Mouse (Mus musculus) forebrain, embryonic 16.5 days (tissue): ENCODE measurements around the gene Rprml. TPM values are rescaled to one million over a fixed set of nuclear protein-coding genes. Genes with fewer than 3 reads are reported as not detected.
A peak's percentile ranks its signal among the peaks of the same experiment; 100 is the strongest.

ENCODE experiments used
- ATAC-seq: fragments of 200-750 bp; cut with Nextera tagmentation; 2 replicates; pipeline ENCODE4 v1.8.0; 2017; ENCODE audit warnings: mild to moderate bottlenecking, moderate library complexity
- H3K27ac ChIP-seq: fragments of 300-500 bp; sonication (generic); 2 replicates; pipeline ENCODE4 v1.5.1; 2014; ENCODE audit warnings: low read length, control low read depth
- H3K27me3 ChIP-seq: fragments of 300-500 bp; sonication (generic); replicated peaks from 2 replicates; pipeline ENCODE4 v1.6.1; 2014; ENCODE audit warnings: low read length; ENCODE audit not compliant: control insufficient read depth, insufficient read depth
- H3K36me3 ChIP-seq: fragments of 300-500 bp; sonication (generic); 2 replicates; pipeline ENCODE4 v1.6.1; 2014; ENCODE audit not compliant: control insufficient read depth, insufficient read depth
- H3K4me1 ChIP-seq: fragments of 300-500 bp; sonication (generic); replicated peaks from 2 replicates; pipeline ENCODE4 v1.6.1; 2014; ENCODE audit warnings: low read length; ENCODE audit not compliant: control insufficient read depth, insufficient read depth
- H3K4me2 ChIP-seq: fragments of 300-500 bp; sonication (generic); 2 replicates; pipeline ENCODE4 v1.6.1; 2014; ENCODE audit warnings: mild to moderate bottlenecking, low read length, control low read depth
- H3K4me3 ChIP-seq: fragments of 300-500 bp; sonication (generic); replicated peaks from 2 replicates; pipeline ENCODE4 v1.5.1; 2014; ENCODE audit warnings: mild to moderate bottlenecking, low read length, control low read depth
- H3K9ac ChIP-seq: fragments of 300-500 bp; sonication (generic); replicated peaks from 2 replicates; pipeline ENCODE4 v1.6.1; 2014; ENCODE audit warnings: low read depth, low read length, control low read depth
- H3K9me3 ChIP-seq: fragments of 300-500 bp; sonication (generic); 2 replicates; pipeline ENCODE4 v1.6.1; 2016; ENCODE audit warnings: low read length; ENCODE audit not compliant: control insufficient read depth
- whole genome bisulfite sequencing: fragments of 180-500 bp; shearing (Covaris S2); extraction: QIAGEN DNeasy Blood & Tissue Kit; methylation state at CpG from one replicate; pipeline ENCODE4 v1.1.7; 2014; 5-methylcytosine and 5-hydroxymethylcytosine counted together
- polyA plus RNA-seq: library from polyadenylated mRNA; unstranded; fragments of >200 nt; fragmentation: Nextera tagmentation; extraction: Ambion mirVana; gene quantifications from 2 replicates; pipeline ENCODE4 v1.2.1, GENCODE M21; 2015

Rprml gene
- polyA plus RNA-seq, 1 experiment from 2014 or later: 16.3 TPM

- Histone ChIP-seq H3K4me1 (peaks cover 5% of the 10 kb centered on the region), H3K27me3 (no peaks in the 10 kb centered on the region), H3K4me2 (peak within 1 kb of the TSS; percentile 69), H3K27ac (peak within 1 kb of the TSS; percentile 98), H3K4me3 (peak within 1 kb of the TSS; percentile 72), H3K9ac (peak within 1 kb of the TSS; percentile 78), H3K9me3 (no peaks in the 10 kb centered on the region), H3K36me3 (no peaks in the 10 kb centered on the region)
- WGBS: under 1% methylated on average over 56 of the region's 57 CpGs
- peak; percentile 97 for ATAC-seq
Measured at GRCm38 (mm10) chr11:103697565-103698176, 48.3 kb downstream of the Rprml start, which contains the start of gene Gosr2. TSS of gene Gosr2 (minus strand) at chr11:103697898.

GRCm38 (mm10) chr11:103698226-103698625 is 48.9 kb downstream of the Rprml start:
- peaks cover 5% of the 10 kb centered on the region for H3K4me1 ChIP-seq
- peak overlapping the region; percentile 72 for H3K4me3 ChIP-seq
- no peak; the same call in 1 of the 2 replicates for ATAC-seq
- no peaks in the 10 kb centered on the region for H3K9me3 ChIP-seq
- no peaks in the 10 kb centered on the region for H3K27me3 ChIP-seq
- H3K27ac ChIP-seq: peak overlapping the region; percentile 98
- no peaks in the 10 kb centered on the region for H3K36me3 ChIP-seq
- peak overlapping the region; percentile 78 for H3K9ac ChIP-seq
- WGBS: 68% methylated on average over 2 of the region's 2 CpGs
- H3K4me2 ChIP-seq: peak overlapping the region; percentile 54

Other genes starting within 250 kb of the Rprml start
- gene Plekhm1, start 236.9 kb upstream of the Rprml start, polyA plus RNA-seq: 10.3 and 11.3 TPM in 2 replicates
- gene Lrrc37a, start 145.0 kb upstream of the Rprml start, polyA plus RNA-seq: not detected in 2 replicates
- not detected in 2 replicates for gene Gm884, start 28.4 kb upstream of the Rprml start, polyA plus RNA-seq
- not detected in 2 replicates for gene Lyzl6, start 10.7 kb upstream of the Rprml start, polyA plus RNA-seq
- gene Gosr2, start 48.3 kb downstream of the Rprml start, polyA plus RNA-seq: 107 and 113 TPM in 2 replicates
- 0.16 TPM in 1 of 2 replicates, not detected in the other for gene Wnt9b, start 100.3 kb downstream of the Rprml start, polyA plus RNA-seq
- 2.1 and 2.9 TPM in 2 replicates for gene Wnt3, start 124.6 kb downstream of the Rprml start, polyA plus RNA-seq